Mouse (Mus musculus) lung, postnatal 0 days (tissue): Measurements from ENCODE around the gene Rsph6a.

Experiments used
- CTCF ChIP-seq: IDR thresholded peaks from 2 replicates; pipeline ENCODE4 v1.5.1; 2016; ENCODE audit warnings: antibody characterized with exemption, mild to moderate bottlenecking
- EP300 ChIP-seq: IDR thresholded peaks from 2 replicates; pipeline ENCODE4 v1.6.1; 2016; ENCODE audit warnings: antibody characterized with exemption, mild to moderate bottlenecking, control low read depth

GRCm38 (mm10) chr7:19031641-19032040 is 22.8 kb upstream of the Rsph6a start:
- TF ChIP-seq CTCF (no peak), EP300 (no peak)
